Mouse (Mus musculus) cerebellum, adult 11-12 months (tissue): ENCODE measurements around the gene Eda.

Source experiments
- DNase-seq: peaks from one replicate; pipeline ENCODE4 v3.0.0; 2022

Eda gene

GRCm38 (mm10) chrX:99975250-99975984, at the start of gene Eda:
Gene Eda (plus strand): TSS chrX:99975606.
- peak; percentile 25 for DNase-seq

- no peak for DNase-seq
Observed at GRCm38 (mm10) chrX:99961002-99961401, 14.4 kb upstream of the Eda start.

GRCm38 (mm10) chrX:99970111-99970510, 5.3 kb upstream of the Eda start:
- no peak for DNase-seq

DNA sequence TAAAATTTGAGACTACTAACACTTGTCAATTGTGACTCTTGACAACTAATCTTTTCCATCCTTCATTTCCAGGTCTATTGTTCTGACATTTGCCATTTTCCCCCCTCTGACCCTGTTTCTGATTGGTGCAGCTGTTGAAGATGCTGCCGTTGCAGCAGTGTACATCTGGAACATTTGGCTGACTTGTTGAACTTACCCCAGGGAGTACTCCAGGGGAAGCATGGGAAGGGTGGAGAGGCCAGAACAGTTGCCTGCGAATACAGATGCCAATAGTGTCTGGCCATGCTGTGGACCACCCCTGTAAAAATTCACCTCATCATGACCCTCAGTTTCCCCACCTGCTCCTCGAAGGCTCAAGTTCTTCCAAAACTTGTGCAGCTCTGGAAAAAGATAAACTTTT, 1.0 kb upstream of the Eda start:
- no peak for DNase-seq

DNA sequence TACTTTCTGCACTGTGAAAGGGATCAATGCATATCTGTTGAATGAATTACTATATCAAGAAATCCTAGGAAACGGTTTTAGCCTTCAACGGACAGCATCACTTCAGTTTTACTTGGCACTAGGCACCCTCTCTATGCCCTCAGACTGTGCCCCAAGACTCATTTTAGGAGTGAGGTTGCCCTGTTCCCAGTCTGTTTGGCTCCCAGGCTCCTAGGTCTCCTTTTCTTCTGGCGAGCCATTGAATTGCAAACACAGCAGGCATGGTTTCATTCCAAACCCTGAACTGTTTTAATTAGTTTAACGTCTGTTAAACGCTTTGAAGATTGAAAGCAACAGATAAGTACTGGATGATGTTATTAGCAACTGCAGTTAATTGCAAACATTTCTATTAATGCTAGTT, 603 bp upstream of the Eda start:
- no peak for DNase-seq

DNA sequence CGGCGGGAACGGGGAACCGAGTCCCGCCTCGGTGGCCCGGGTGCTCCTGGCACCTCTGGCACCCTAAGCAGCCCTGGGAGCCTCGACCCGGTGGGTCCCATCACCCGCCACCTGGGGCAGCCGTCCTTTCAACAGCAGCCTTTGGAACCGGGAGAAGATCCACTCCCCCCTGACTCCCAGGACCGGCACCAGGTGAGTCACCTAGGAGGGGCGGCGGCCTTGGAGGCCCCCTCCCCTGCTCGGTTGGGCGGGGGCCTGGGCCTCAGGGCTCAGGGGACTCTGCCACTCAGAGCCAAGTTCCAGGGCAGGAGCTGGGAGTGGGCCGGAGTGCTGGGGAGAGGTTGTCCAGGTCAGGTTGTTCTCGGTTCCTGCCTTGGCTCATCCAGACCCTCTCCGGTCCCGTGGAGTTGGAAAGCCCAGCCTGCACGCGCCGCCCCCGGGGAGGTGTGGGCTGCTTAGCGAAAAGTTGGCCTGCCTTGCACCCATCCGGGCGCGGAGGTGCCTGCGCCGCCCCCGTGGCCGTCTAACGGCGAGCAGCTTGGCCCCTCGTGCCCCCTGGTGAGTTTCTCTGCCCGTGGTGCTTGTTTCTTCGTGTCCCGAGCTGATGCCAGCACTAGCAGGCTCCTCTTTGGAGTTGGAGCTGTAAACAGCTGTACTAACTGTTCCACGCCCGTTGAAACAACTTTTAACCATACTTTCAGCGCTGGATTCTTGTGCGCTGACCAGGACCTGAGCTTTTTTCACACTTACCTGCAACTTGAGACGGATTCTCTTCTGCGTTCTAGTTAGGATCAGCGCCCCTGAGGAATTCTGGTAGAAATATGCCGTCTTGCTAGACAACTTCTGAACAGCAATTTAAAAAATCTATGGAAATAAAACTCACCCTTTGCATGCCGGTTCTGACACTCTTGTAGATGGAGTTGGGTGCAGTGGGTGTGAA, 849 bp downstream of the Eda start:
- peak; percentile 1 for DNase-seq

DNA sequence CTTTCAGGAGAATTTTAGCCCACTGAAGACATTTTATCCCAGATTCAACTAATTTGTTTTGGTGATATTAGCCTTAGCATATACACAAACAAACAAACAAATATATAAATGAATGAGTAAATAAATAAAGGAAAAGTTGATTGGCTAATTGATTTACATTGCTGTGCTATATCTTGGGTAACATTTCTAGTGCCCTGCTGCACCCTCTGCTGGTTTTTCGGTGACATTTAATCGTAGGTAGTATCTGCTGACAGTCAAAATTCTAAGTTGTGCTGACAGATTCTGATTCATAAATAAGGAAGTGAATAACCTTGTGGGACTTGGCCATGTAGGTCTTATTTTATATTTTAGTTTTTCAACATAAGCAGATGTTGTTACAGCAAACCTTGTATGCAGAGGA, 2.9 kb downstream of the Eda start:
- no peak for DNase-seq

DNA sequence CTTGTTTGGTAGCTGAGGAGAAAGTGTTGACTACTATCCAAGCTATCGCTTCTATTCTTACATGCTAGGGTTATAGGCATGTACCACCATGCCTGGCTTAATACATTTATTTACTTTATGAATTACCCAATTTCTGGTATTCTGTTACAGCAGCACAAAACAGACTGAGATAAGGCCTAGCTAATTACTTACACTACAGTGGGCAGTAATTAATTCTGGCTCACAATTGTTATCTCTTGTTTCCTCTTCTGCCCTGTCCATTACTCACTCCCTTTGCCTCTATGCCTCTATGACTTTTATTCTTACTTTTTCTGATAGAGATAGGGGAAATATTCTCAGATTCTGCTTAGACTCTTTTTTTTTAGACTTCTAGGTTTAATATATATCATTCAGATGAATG, 18.0 kb downstream of the Eda start:
- no peak for DNase-seq

DNA sequence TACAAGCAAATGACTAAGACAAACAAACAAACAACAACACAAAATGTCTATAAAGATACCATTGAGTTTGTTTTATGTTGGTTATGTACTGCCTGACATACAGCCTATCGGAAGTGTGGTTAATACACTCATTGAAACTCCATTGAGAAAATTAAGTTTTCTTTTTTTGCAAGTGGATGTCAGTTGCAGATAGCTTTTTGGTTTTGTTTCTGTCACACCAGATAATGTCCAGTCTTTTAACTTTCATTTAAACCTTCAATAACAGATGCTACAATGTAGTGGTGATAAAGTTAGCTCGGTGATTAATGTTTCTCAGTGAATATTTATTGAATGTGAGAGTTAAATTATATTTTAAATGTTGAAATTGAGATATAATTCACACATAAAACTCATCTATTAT, 23.9 kb downstream of the Eda start:
- DNase-seq: no peak

DNA sequence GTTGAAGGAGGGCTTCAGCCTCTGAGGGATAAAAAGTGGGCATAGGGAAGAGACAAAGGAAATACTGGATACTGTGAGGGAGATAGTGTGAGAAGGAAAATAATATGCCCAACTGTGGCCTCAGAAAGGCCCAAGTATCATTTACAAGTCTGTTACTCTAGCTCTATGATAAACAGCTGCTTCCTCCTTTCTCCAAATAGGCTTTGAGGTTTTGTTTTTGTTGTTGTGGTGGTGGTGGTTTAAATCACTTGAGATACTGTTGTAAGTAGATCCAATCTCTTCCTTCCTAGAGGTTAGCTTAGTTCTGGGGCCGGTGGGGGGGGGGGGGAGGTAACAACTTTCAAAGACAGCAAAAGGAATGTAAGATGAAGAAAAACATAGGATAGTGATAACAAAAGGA, 143.0 kb downstream of the Eda start:
- no peak for DNase-seq

GRCm38 (mm10) chrX:100195286-100195685, 219.9 kb downstream of the Eda start:
- DNase-seq: no peak

DNA sequence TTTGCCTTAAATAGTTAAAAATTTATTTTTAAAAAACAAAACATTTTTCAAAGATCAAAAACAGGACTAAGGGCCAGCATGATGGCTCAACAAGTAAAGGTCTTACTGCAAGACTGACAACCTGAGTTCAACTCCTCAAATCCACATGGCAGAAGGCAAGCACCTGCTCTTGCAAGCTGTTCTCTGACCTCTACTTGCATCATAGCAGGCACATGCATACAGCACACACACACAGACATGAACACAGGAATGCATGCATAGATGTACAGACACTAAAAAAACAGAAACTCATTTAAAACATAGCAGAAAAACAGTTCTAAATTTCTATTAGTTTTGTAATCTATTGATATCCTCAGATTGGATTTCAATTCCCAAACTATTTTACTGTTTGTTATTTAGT, 338.2 kb downstream of the Eda start:
- no peak for DNase-seq

DNA sequence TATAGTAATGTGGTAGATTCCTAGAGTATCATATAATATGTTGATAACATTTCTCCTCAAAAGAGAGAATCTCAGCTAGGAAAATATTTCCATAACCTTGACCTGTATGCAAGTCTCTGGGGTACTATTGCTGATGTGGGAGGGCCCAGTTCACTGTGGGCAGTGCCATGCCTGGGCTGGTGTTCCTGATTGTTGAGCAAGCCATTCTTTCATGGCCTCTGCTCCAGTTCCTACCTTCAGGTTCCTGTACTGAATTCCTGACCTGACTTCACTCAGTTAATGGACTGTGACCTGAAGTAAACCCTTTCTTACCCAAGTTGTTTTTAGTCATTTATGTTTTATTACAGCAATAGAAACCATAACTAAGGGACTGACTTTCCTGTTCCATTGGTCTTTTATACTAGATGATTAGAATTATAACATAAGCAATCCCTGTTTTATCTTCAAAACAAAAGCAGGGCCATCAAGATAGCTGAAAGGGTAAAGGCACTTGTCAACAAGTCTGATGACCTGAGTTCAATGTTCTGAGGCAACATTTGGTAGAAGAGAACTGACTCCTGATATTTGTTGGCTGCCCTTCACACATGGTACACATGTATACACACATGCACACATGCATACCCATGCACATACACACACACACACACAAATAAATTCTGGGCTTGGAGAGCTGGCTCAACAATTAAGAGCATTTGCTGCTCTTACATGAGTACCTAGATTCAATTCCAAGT, 338.9 kb downstream of the Eda start:
- DNase-seq: no peak

GRCm38 (mm10) chrX:100340687-100341086, 365.3 kb downstream of the Eda start:
- no peak for DNase-seq

GRCm38 (mm10) chrX:100344433-100344832, 369.0 kb downstream of the Eda start:
- DNase-seq: no peak

GRCm38 (mm10) chrX:100356974-100357373, 381.6 kb downstream of the Eda start:
- no peak for DNase-seq

DNA sequence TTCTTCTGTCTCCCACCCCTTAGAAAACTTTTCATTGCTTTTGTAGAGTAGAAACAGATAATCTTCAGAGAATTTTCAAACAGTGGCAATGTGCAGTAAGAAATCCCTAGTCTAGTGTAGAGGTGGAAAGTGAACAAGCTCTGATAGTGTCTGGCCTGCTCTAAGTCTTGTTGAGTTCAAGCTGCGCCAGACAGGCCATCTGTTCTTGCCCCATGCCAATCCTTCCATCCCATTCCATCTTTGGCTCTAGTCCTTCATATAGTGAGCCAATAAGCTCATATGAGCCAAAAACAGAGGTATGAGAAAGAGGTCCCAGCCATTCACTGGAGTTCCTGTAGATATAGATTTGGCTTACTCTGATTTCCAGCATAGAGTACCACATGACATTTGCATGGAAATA, 414.5 kb downstream of the Eda start:
- peak; percentile 22 for DNase-seq

DNA sequence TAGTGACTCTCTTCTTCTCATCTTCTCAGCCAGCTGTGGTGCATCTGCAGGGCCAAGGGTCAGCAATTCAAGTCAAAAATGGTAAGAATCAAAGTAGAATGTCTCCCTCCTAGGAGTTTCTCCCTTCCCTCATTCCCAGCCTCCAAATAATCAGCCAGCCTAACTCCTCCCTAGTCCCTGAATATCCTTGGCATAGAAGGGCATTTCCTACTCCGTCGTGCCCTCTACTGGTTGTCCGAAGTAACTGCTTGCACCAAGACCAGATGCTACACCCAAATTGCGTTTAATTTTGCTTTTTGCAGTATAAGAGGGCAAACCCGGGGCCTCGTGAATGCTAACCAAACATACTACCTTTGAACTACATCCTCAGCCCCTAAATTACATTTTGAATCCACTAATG, 416.9 kb downstream of the Eda start:
- DNase-seq: peak; percentile 2

DNA sequence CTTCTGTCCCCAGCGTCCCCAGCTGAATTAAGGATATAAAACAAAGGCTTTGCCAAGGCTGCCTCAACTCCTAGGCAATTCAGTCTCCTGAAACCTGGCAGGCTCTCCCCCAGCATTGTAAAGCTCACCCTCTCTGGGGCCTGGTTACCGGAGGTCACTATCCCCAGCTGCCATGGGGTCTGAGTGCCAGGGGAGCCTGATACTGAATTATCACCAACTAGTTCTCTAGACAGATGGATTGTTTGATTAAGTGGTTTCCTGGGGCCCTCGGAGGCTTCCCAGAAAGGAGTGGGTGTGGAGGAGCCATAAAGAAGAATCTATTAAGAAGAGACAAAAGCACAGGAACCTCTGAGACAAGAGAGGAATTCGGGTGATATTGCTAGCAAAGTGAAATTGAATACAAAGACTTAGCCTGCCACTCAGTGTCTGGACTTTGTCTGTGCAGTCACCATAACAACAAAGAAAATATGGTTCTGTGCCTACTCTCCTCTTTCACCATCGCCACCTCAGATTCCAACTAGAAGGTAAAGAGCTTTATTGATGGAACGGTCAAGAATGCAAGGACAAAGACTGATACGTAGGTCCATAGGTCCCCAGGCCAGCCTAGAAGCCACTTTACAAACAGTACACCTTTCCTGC, 418.9 kb downstream of the Eda start:
- no peak for DNase-seq

DNA sequence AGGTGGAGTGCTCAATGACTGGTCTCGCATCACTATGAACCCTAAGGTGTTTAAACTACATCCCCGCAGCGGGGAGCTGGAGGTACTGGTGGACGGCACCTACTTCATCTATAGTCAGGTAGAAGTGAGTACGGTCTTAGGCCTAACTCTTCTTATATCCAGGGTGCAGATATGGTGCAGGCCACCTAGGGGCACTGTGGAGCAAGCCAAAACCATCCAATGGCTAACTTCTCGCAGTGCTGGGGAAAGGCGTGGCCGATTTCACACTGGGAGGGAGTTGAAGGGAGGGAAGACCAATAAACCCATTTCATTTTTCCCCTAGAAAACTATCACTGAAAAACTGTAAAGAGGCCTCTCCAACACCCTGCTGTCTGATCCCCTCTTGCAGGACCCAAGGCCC, 419.6 kb downstream of the Eda start:
- no peak for DNase-seq

- no peak for DNase-seq
Observed at GRCm38 (mm10) chrX:100400900-100401299, 425.5 kb downstream of the Eda start.

DNA sequence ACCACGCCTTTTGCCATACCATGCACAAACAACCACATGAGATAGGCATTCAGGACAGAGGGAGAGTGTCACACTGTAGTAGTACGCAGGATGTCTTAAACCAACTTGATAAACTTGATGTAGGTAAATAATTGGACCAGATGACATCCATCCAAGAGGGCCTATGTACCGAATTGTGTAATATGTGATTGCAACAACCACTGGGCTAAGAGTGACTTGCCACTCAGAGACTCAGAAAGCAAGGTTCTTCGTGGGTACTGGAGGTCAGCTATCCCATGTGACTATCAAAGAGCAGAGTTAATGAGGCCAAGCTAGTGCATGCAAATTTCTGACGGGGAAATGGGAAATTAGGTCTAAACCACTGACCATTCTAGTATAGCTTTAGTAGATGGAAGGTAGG, 426.3 kb downstream of the Eda start:
- DNase-seq: no peak

- DNase-seq: no peak
Observed at GRCm38 (mm10) chrX:100409245-100409644, 433.8 kb downstream of the Eda start.
